Mouse (Mus musculus): ENCODE measurements at regions not wholly inside any gene's neighbourhood (a gene's known extent, or its start where the extent isn't known, plus 50 kb on each side); places are given as distances from the start of the nearest gene placed in this dataset.

DNA sequence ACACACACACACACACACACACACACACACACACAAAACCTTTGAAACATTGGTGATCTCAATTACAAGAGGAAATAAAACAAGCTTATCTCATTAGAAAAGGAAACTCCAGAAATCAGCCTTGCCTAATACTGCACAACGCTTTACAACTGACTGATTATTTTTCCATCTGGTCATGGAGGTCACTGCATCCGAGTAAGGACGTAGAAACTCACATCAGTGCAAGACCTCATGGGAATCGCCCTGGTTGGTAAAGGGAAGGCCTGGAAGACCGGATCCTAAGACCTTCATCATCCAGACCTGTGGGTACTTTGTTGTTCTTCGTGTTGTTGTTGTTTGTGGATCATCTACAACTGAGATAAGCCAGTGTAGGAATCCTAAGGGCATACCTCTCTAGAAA lies 77.8 kb upstream of the Sestd1 start:
- TF ChIP-seq SMC3 (IDR thresholded peaks at IDR 0.05; ENCODE audit: low read depth, low read length), result no peak
- no peak for TF ChIP-seq NELFE (IDR thresholded peaks at IDR 0.05; ENCODE audit: low read depth, low read length)
- no peak for TF ChIP-seq POLR2AphosphoS5 (IDR thresholded peaks at IDR 0.05; ENCODE audit: borderline replicate concordance, low read depth, low read length)
- TF ChIP-seq ZC3H11A (IDR thresholded peaks at IDR 0.05; ENCODE audit: low read depth, low read length), result no peak
- TF ChIP-seq HCFC1 (IDR thresholded peaks at IDR 0.05; ENCODE audit: low read depth, low read length), result no peak
- no peak for TF ChIP-seq EP300 (IDR thresholded peaks at IDR 0.05; ENCODE audit: low read depth in 1 of 2, low read length in 2 of 2)
- no peak for TF ChIP-seq GATA1 (IDR thresholded peaks at IDR 0.05; ENCODE audit: low read depth, low read length)
- TF ChIP-seq MAFK (IDR thresholded peaks at IDR 0.05; ENCODE audit: borderline replicate concordance, low read depth, low read length), result no peak
- no peak for TF ChIP-seq UBTF (IDR thresholded peaks at IDR 0.05; ENCODE audit: borderline replicate concordance, insufficient read depth, low read depth, low read length)
- TF ChIP-seq ZMIZ1 (IDR thresholded peaks at IDR 0.05; ENCODE audit: low read depth, low read length), result no peak
- no peak for TF ChIP-seq MAZ (IDR thresholded peaks at IDR 0.05; ENCODE audit: low read depth, low read length)
- TF ChIP-seq TBP (IDR thresholded peaks at IDR 0.05; ENCODE audit: low read depth, low read length), result no peak
- TF ChIP-seq RCOR1 (IDR thresholded peaks at IDR 0.05; ENCODE audit: low read depth, low read length), result no peak
- no peak for TF ChIP-seq SIN3A (IDR thresholded peaks at IDR 0.05; ENCODE audit: low read length)
- TF ChIP-seq CTCF (IDR thresholded peaks at IDR 0.05 in 2 of 3, conservative IDR thresholded peaks at IDR 0.05 in 1 of 3; ENCODE audit: control insufficient read depth in 1 of 3, insufficient read depth in 1 of 3, low read depth in 2 of 3, low read length in 3 of 3, poor library complexity in 1 of 3, severe bottlenecking in 1 of 3), result no peak
- DNase-seq (ENCODE audit: low read depth, low spot score), result no peak
- Histone ChIP-seq H3K9ac (ENCODE audit: control insufficient read depth, low read depth, low read length, poor library complexity, severe bottlenecking) (no peak overlapping the region), H3K27ac (ENCODE audit: control insufficient read depth, low read depth, low read length) (no peak overlapping the region), H3K4me3 (ENCODE audit: control insufficient read depth in 1 of 2, insufficient read depth in 1 of 2, low read depth in 2 of 2, low read length in 2 of 2) (no peak overlapping the region), H3K79me2 (ENCODE audit: control insufficient read depth, insufficient read depth, low read length, poor library complexity) (no peaks in the 10 kb centered on the region), H3K9me3 (replicated peaks; ENCODE audit: insufficient read depth, low read length) (no peaks in the 10 kb centered on the region), H3K27me3 (ENCODE audit: control insufficient read depth in 1 of 2, insufficient read depth in 2 of 2, low read length in 2 of 2) (no peaks in the 10 kb centered on the region), H3K36me3 (ENCODE audit: control insufficient read depth in 1 of 2, insufficient read depth in 2 of 2, low read length in 2 of 2) (no peaks in the 10 kb centered on the region), H3K4me1 (ENCODE audit: control insufficient read depth in 1 of 2, insufficient read depth in 2 of 2, low read length in 2 of 2) (no peaks in the 10 kb centered on the region)

DNA sequence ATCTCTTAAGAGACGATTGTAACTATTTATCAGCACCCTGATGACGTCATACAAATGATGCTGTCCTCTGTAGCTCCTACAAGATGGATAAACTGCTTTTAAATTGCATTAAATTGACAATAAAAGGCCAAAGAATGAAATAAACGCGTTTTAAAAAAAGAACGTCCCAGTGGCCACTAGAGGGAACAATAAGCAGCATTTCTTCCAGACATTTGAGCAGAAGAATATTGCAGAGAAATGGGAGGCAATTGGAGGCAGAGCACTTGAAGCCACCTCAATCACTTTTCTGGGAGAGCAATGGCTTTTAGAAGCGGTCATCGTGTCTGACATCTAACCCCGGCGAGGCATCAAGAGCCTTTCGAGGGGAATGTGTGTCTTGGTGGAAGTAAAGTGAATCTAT lies 76.4 kb upstream of the Sestd1 start:
- no peak overlapping the region for H3K4me3 ChIP-seq (ENCODE audit: control insufficient read depth in 1 of 2, insufficient read depth in 1 of 2, low read depth in 2 of 2, low read length in 2 of 2)
- no peaks in the 10 kb centered on the region for H3K27me3 ChIP-seq (ENCODE audit: control insufficient read depth in 1 of 2, insufficient read depth in 2 of 2, low read length in 2 of 2)
- no peaks in the 10 kb centered on the region for H3K36me3 ChIP-seq (ENCODE audit: control insufficient read depth in 1 of 2, insufficient read depth in 2 of 2, low read length in 2 of 2)
- H3K27ac ChIP-seq (ENCODE audit: control insufficient read depth, low read depth, low read length), result no peak overlapping the region
- H3K4me1 ChIP-seq (ENCODE audit: control insufficient read depth in 1 of 2, insufficient read depth in 2 of 2, low read length in 2 of 2), result no peaks in the 10 kb centered on the region
- H3K9ac ChIP-seq (ENCODE audit: control insufficient read depth, low read depth, low read length, poor library complexity, severe bottlenecking), result no peak overlapping the region
- no peak for TF ChIP-seq GABPA (IDR thresholded peaks at IDR 0.05; ENCODE audit: low read depth, low read length)
- TF ChIP-seq NRF1 (IDR thresholded peaks at IDR 0.05; ENCODE audit: insufficient read depth, low read depth, low read length, poor library complexity, severe bottlenecking), result no peak
- no peak for TF ChIP-seq CHD1 (IDR thresholded peaks at IDR 0.05; ENCODE audit: low read depth, low read length)
- no peak for TF ChIP-seq KAT2A (conservative IDR thresholded peaks at IDR 0.05; ENCODE audit: low read depth, low read length)
- TF ChIP-seq ETS1 (IDR thresholded peaks at IDR 0.05; ENCODE audit: low read depth, low read length), result no peak
- TF ChIP-seq ZC3H11A (IDR thresholded peaks at IDR 0.05; ENCODE audit: low read depth, low read length), result no peak
- no peak for TF ChIP-seq ZMIZ1 (IDR thresholded peaks at IDR 0.05; ENCODE audit: low read depth, low read length)
- no peak for TF ChIP-seq UBTF (IDR thresholded peaks at IDR 0.05; ENCODE audit: borderline replicate concordance, insufficient read depth, low read depth, low read length)
- TF ChIP-seq ELF1 (IDR thresholded peaks at IDR 0.05; ENCODE audit: low read depth, low read length), result no peak
- no peak for TF ChIP-seq MYC (IDR thresholded peaks at IDR 0.05; ENCODE audit: low read depth, low read length)
- no peak for TF ChIP-seq ZKSCAN1 (IDR thresholded peaks at IDR 0.05; ENCODE audit: low read depth, low read length)
- no peak for TF ChIP-seq E2F4 (IDR thresholded peaks at IDR 0.05; ENCODE audit: borderline replicate concordance, low read depth, low read length)
- TF ChIP-seq JUND (IDR thresholded peaks at IDR 0.05; ENCODE audit: low read depth, low read length), result no peak
- no peak for TF ChIP-seq TAL1 (IDR thresholded peaks at IDR 0.05; ENCODE audit: low read length)
- no peak for TF ChIP-seq CTCF (IDR thresholded peaks at IDR 0.05 in 2 of 3, conservative IDR thresholded peaks at IDR 0.05 in 1 of 3; ENCODE audit: control insufficient read depth in 1 of 3, insufficient read depth in 1 of 3, low read depth in 2 of 3, low read length in 3 of 3, poor library complexity in 1 of 3, severe bottlenecking in 1 of 3)
- no peak for TF ChIP-seq TBP (IDR thresholded peaks at IDR 0.05; ENCODE audit: low read depth, low read length)
- no peaks in the 10 kb centered on the region for H3K9me3 ChIP-seq (replicated peaks; ENCODE audit: insufficient read depth, low read length)
- no peak for DNase-seq (ENCODE audit: low read depth, low spot score)
- no peaks in the 10 kb centered on the region for H3K79me2 ChIP-seq (ENCODE audit: control insufficient read depth, insufficient read depth, low read length, poor library complexity)
